Mouse (Mus musculus) hindbrain, embryonic 15.5 days (tissue): ENCODE data around the gene Ggt5. TPM values are rescaled to one million over a fixed set of nuclear protein-coding genes. Genes with fewer than 3 reads are reported as not detected.

Source experiments
- ATAC-seq: fragments of 200-750 bp; cut with Nextera tagmentation; 2 replicates; pipeline ENCODE4 v1.8.0; 2017; ENCODE audit warnings: low read depth, moderate number of reproducible peaks, moderate TSS enrichment; ENCODE audit not compliant: low FRiP score
- H3K27ac ChIP-seq: fragments of 300-500 bp; sonication (generic); replicated peaks from 2 replicates; pipeline ENCODE4 v1.5.1; 2015; ENCODE audit warnings: mild to moderate bottlenecking, inconsistent platforms
- H3K27me3 ChIP-seq: fragments of 300-500 bp; sonication (generic); 2 replicates; pipeline ENCODE4 v1.6.1; 2015; ENCODE audit warnings: control low read depth, inconsistent platforms
- H3K36me3 ChIP-seq: fragments of 300-500 bp; sonication (generic); 2 replicates; pipeline ENCODE4 v1.6.1; 2015; ENCODE audit warnings: control low read depth, inconsistent platforms
- H3K4me1 ChIP-seq: fragments of 300-500 bp; sonication (generic); replicated peaks from 2 replicates; pipeline ENCODE4 v1.6.1; 2015; ENCODE audit warnings: control low read depth, inconsistent platforms
- H3K4me2 ChIP-seq: fragments of 300-500 bp; sonication (generic); 2 replicates; pipeline ENCODE4 v1.6.1; 2015; ENCODE audit warnings: moderate library complexity, mild to moderate bottlenecking, inconsistent platforms
- H3K4me3 ChIP-seq: fragments of 300-500 bp; sonication (generic); 2 replicates; pipeline ENCODE4 v1.5.1; 2015; ENCODE audit warnings: mild to moderate bottlenecking, inconsistent platforms
- H3K9ac ChIP-seq: fragments of 300-500 bp; sonication (generic); 2 replicates; pipeline ENCODE4 v1.6.1; 2015; ENCODE audit warnings: inconsistent platforms
- H3K9me3 ChIP-seq: fragments of 300-500 bp; sonication (generic); 2 replicates; pipeline ENCODE4 v1.6.1; 2016; ENCODE audit warnings: control low read depth, inconsistent platforms
- WGBS: fragments of 180-500 bp; shearing (Covaris S2); methylation state at CpG from one replicate; pipeline ENCODE4 v1.1.7; 2015; 5-methylcytosine and 5-hydroxymethylcytosine counted together
- polyA plus RNA-seq: library from polyadenylated mRNA; unstranded; fragments of >200 nt; fragmentation: Nextera tagmentation; extraction: Ambion mirVana; gene quantifications from 2 replicates; pipeline ENCODE4 v1.2.1, GENCODE M21; 2015

Gene Ggt5
- polyA plus RNA-seq, 1 experiment from 2014 or later, result 4.5 TPM

GRCm38 (mm10) chr10:75647362-75647761, 58.2 kb downstream of the Ggt5 start:
- H3K4me3 ChIP-seq, result no peak overlapping the region
- WGBS, result 73% methylated on average over 3 of the region's 3 CpGs
- ATAC-seq, result peak; percentile 47
- H3K9me3 ChIP-seq, result no peaks in the 10 kb centered on the region
- no peaks in the 10 kb centered on the region for H3K27me3 ChIP-seq
- H3K9ac ChIP-seq, result no peak overlapping the region
- H3K36me3 ChIP-seq, result peaks cover 47% of the 10 kb centered on the region
- no peak overlapping the region for H3K4me2 ChIP-seq
- H3K27ac ChIP-seq, result peak overlapping the region; percentile 45; the same call in 1 of the 2 replicates
- peaks cover 20% of the 10 kb centered on the region for H3K4me1 ChIP-seq

DNA sequence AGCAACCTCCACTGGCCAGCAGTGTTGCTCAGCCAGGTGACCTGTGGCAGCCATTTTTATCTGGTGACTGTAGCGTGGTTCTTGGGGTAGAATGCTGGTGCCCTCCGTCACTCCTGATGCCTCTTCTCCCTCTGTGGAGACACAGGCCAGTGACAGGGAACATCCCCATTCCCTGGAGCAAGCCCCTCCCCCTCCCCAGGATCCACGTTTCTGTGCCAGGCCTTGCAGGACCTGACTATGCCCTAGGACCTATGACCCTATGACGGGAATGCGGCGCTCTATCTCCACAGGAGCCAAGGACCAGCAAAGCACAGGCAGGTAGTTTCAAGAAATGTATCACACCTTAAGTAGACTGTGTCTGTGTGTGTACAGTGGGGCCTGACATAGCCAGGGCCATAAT, 59.0 kb downstream of the Ggt5 start:
- H3K27me3 ChIP-seq, result no peaks in the 10 kb centered on the region
- peak overlapping the region; percentile 45; the same call in 1 of the 2 replicates for H3K27ac ChIP-seq
- H3K4me3 ChIP-seq, result no peak overlapping the region
- no peak overlapping the region for H3K4me2 ChIP-seq
- peaks cover 53% of the 10 kb centered on the region for H3K36me3 ChIP-seq
- no peak overlapping the region for H3K9ac ChIP-seq
- H3K4me1 ChIP-seq, result peaks cover 16% of the 10 kb centered on the region
- ATAC-seq, result no peak
- no peaks in the 10 kb centered on the region for H3K9me3 ChIP-seq
- 91% methylated on average over 6 of the region's 6 CpGs for WGBS

DNA sequence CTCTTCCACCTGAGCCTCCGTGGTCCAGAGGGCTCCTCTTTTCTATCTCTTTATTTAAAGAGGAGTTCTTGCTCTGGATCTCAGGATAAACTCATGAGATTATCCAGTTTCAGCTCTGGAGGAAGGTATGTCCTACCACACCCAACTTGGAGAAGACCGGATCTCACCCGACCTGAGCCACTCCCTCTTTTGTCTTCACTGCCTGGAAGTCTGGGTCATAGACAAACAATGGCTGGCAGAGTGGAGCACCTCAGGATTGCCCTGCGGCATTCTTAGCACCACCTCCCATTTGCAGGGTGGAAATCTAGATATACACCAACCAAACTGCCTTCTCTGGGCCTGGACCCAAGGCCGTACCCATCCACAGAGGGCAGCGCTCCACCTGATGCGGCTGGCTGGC, 59.9 kb downstream of the Ggt5 start:
- WGBS, result 95% methylated on average over 7 of the region's 7 CpGs
- Histone ChIP-seq H3K9me3 (no peaks in the 10 kb centered on the region), H3K4me2 (no peak overlapping the region), H3K27me3 (no peaks in the 10 kb centered on the region), H3K9ac (no peak overlapping the region), H3K36me3 (peaks cover 57% of the 10 kb centered on the region), H3K4me3 (no peak overlapping the region), H3K27ac (no peak overlapping the region), H3K4me1 (peaks cover 7% of the 10 kb centered on the region)
- ATAC-seq, result no peak

GRCm38 (mm10) chr10:75649406-75649995, 60.4 kb downstream of the Ggt5 start:
- ATAC-seq, result no peak

GRCm38 (mm10) chr10:75650306-75650902, 61.3 kb downstream of the Ggt5 start:
- H3K27ac ChIP-seq, result no peak overlapping the region
- peaks cover 62% of the 10 kb centered on the region for H3K36me3 ChIP-seq
- H3K4me3 ChIP-seq, result no peak overlapping the region
- H3K9me3 ChIP-seq, result no peaks in the 10 kb centered on the region
- ATAC-seq, result no peak
- WGBS, result 86% methylated on average over 6 of the region's 6 CpGs
- H3K9ac ChIP-seq, result no peak overlapping the region
- H3K27me3 ChIP-seq, result no peaks in the 10 kb centered on the region
- no peak overlapping the region for H3K4me2 ChIP-seq
- peaks cover 5% of the 10 kb centered on the region; the same call in 1 of the 2 replicates for H3K4me1 ChIP-seq

More at GRCm38 (mm10) chr10:75649406-75649995, 60.4 kb downstream of the Ggt5 start:
- 93% methylated on average over 4 of the region's 4 CpGs for WGBS
- Histone ChIP-seq H3K4me2 (no peak overlapping the region), H3K36me3 (peaks cover 57% of the 10 kb centered on the region), H3K4me1 (peaks cover 5% of the 10 kb centered on the region; the same call in 1 of the 2 replicates), H3K4me3 (no peak overlapping the region), H3K9ac (no peak overlapping the region), H3K27me3 (no peaks in the 10 kb centered on the region), H3K27ac (no peak overlapping the region), H3K9me3 (no peaks in the 10 kb centered on the region)

DNA sequence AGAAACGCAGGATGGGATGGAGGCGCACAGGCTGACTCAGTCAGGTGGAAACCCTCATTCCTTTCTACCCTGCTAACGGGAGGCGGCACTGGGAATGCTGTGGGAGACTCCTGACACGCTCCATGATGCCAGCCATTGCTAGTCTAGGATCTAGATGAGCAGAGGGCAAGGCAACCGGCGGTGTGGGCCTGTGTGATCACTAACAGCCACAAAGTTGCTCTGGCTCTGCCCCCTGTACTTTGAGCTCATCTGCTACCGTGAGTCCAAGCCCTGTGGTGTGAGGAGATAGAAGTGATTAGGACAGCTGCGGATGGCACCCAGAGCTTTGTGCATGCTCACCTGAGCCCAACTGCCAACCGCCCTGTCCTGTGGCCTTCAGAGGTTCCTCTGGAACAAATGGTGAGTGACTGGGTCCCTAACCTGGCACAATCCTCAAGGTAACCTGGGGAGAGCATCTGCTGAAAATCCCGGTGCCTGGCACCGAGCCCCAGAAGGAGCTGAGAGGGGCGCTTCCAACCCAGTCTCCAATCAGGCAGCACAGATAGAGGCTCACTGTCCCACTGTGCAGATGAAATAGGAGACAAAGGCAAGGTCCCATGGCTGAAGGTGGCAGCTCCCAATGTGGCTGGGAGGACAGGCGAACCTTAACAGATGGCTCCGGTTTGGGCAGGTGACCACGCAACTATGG, 62.4 kb downstream of the Ggt5 start:
- no peak overlapping the region for H3K9ac ChIP-seq
- no peak for ATAC-seq
- 92% methylated on average over 16 of the region's 16 CpGs for WGBS
- H3K4me2 ChIP-seq, result no peak overlapping the region
- no peak overlapping the region for H3K4me3 ChIP-seq
- H3K4me1 ChIP-seq, result peaks cover 5% of the 10 kb centered on the region; the same call in 1 of the 2 replicates
- peaks cover 69% of the 10 kb centered on the region for H3K36me3 ChIP-seq
- no peak overlapping the region for H3K27ac ChIP-seq
- H3K9me3 ChIP-seq, result no peaks in the 10 kb centered on the region
- no peaks in the 10 kb centered on the region for H3K27me3 ChIP-seq

GRCm38 (mm10) chr10:75654053-75654452, 64.9 kb downstream of the Ggt5 start:
- Histone ChIP-seq H3K9ac (no peak overlapping the region), H3K9me3 (no peaks in the 10 kb centered on the region), H3K27ac (no peak overlapping the region), H3K4me2 (no peak overlapping the region), H3K36me3 (peaks cover 75% of the 10 kb centered on the region), H3K4me1 (no peaks in the 10 kb centered on the region), H3K4me3 (no peak overlapping the region), H3K27me3 (no peaks in the 10 kb centered on the region)
- no peak for ATAC-seq
- 96% methylated on average over 4 of the region's 4 CpGs for WGBS

DNA sequence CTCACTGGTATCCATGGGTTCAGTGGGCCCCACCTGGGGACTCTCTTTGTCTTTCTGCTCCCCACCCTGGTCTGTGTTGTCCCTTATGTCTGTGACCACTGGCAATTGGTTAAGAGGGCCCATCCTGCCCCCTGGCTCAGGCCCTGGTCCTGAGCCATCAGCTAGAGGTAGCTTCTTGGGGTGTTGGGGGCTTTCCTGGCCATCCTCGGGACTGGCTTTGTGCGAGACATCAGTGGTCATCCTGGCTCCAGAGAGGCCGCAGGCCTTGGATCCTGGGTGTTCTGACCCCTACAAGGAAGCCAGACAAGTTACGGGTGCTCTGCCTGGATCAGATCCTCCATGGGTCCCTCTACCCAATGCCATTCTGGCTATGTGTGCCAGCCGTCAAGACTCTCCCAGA, 68.0 kb downstream of the Ggt5 start:
- Histone ChIP-seq H3K9me3 (no peaks in the 10 kb centered on the region), H3K4me1 (peaks cover 15% of the 10 kb centered on the region), H3K9ac (no peak overlapping the region), H3K36me3 (peaks cover 51% of the 10 kb centered on the region), H3K4me3 (no peak overlapping the region), H3K27me3 (no peaks in the 10 kb centered on the region), H3K4me2 (no peak overlapping the region), H3K27ac (no peak overlapping the region)
- WGBS, result 96% methylated on average over 5 of the region's 5 CpGs
- ATAC-seq, result no peak

DNA sequence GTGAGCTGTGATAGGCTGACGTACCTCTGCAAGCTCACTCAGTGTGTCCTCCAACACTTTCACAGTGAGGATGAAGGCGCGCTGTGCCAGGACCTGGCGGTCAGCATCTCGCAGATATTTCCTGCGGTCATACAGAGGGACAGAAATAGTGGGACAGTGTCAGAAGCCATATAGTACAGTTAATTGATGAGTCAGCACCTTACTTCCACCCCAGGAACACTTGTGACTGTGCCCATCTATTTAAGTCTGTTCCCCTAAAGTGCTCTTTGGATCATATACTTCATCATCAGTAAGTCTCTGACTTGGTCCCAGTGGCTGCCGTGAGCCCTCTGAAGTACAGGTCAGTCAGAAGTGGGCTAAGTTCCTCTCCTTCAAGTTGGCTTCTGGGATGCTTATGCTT, 68.6 kb downstream of the Ggt5 start:
- WGBS, result 97% methylated on average over 7 of the region's 7 CpGs
- H3K4me2 ChIP-seq, result no peak overlapping the region
- H3K9ac ChIP-seq, result no peak overlapping the region
- no peak overlapping the region for H3K27ac ChIP-seq
- H3K9me3 ChIP-seq, result no peaks in the 10 kb centered on the region
- no peaks in the 10 kb centered on the region for H3K27me3 ChIP-seq
- H3K4me3 ChIP-seq, result no peak overlapping the region
- no peak for ATAC-seq
- H3K4me1 ChIP-seq, result peaks cover 21% of the 10 kb centered on the region
- H3K36me3 ChIP-seq, result peaks cover 45% of the 10 kb centered on the region

GRCm38 (mm10) chr10:75661381-75661780, 72.2 kb downstream of the Ggt5 start:
- peak overlapping the region; percentile 59 for H3K27ac ChIP-seq
- no peak overlapping the region for H3K4me3 ChIP-seq
- no peak overlapping the region for H3K9ac ChIP-seq
- 64% methylated on average over 6 of the region's 6 CpGs for WGBS
- H3K9me3 ChIP-seq, result no peaks in the 10 kb centered on the region
- peak; percentile 66 for ATAC-seq
- no peak overlapping the region for H3K4me2 ChIP-seq
- H3K36me3 ChIP-seq, result peaks cover 26% of the 10 kb centered on the region
- peaks cover 46% of the 10 kb centered on the region for H3K4me1 ChIP-seq
- no peaks in the 10 kb centered on the region for H3K27me3 ChIP-seq

DNA sequence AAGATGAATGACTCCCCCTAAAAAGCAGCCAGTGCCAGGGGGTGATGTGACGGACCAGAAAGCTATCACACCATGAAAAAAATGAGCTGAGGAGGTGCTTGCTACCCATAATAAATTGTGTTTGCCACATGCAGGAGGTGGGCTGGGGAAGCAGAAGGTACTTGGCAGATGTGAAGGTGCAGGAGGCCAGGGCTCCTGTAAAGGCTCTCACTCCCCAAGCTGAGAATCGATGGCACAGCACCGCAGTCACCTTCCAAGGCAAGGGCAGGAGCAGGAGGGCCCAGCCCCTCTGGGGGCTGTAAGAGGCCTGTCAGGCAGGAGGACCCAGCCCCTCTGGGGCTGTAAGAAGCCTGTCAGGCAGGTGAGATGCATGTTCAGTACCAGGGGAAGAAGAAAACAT, 72.7 kb downstream of the Ggt5 start:
- H3K36me3 ChIP-seq, result peaks cover 21% of the 10 kb centered on the region
- no peak overlapping the region for H3K4me3 ChIP-seq
- peaks cover 51% of the 10 kb centered on the region for H3K4me1 ChIP-seq
- no peak overlapping the region for H3K4me2 ChIP-seq
- no peak for ATAC-seq
- peak overlapping the region; percentile 59 for H3K27ac ChIP-seq
- H3K9me3 ChIP-seq, result no peaks in the 10 kb centered on the region
- no peak overlapping the region for H3K9ac ChIP-seq
- H3K27me3 ChIP-seq, result no peaks in the 10 kb centered on the region
- WGBS, result 76% methylated on average over 3 of the region's 3 CpGs

- no peak for ATAC-seq
- Histone ChIP-seq H3K36me3 (peaks cover 14% of the 10 kb centered on the region), H3K27ac (no peak overlapping the region), H3K4me3 (no peak overlapping the region), H3K4me1 (peaks cover 58% of the 10 kb centered on the region), H3K9ac (no peak overlapping the region), H3K9me3 (no peaks in the 10 kb centered on the region), H3K27me3 (no peaks in the 10 kb centered on the region), H3K4me2 (no peak overlapping the region)
- 76% methylated on average over 4 of the region's 4 CpGs for WGBS
Measured at GRCm38 (mm10) chr10:75662575-75662974, 73.4 kb downstream of the Ggt5 start.
